Mouse (Mus musculus): Measurements from ENCODE around the gene C2cd3. TPM values are rescaled to one million over a fixed set of nuclear protein-coding genes. Genes with fewer than 3 reads are reported as not detected.
A peak's percentile ranks its signal among the peaks of the same experiment; 100 is the strongest.

The C2cd3 gene
- polyA plus RNA-seq (2016; fragmentation: Nextera tagmentation; extraction: Ambion mirVana) = 37.5 and 38.8 TPM in 2 replicates

DNA sequence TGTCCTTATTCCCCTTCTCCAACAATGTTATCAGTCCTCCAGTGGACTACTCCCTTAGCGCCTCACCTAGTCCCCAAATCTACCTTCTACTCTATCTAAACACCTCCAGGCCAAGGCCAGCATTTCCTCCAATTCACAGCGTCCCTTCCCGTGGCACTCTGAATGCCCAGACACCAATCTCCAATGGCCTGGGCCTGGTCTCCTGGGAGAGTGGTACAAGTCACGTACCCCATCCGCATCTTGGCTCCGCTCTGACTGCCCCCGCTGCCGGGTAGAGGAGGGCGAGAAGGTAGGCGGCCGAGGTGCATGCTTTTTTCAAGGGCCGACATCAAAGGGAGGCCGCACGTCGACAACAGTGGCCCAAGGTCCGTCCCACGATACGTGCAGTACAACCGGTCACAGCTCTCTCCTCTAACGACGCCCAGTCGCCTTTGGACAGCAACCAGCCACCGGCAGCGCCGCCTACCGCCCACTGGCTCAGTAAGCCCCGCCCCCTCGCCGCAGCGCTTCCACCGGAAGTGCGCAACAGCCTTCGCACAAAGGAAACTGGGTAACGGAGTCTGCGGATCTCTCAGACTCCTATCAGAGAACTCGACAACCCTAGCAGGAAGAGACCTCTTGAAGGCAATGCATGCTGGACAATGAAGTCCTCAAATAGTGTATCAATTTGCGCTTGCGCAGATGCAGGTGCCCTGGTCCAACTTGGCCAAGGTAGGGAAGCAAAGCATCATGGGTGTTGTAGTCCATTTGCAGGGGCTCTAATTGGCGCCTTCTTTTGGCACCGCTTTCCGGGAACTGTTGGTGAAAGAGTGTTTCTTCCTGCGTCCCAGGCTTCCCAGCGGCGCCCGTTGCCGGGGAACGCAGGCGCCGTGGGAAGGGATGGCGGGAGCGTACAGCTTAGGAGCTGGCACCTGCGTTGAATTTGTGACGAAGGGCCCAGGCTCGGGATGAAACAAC is at the start of gene C2cd3, which contains the start of gene Ppme1:
Gene C2cd3 (plus strand): TSS at position 739 of the 957 bp plus-strand sequence.
Gene Ppme1 (minus strand): TSS at position 813 of the 957 bp plus-strand sequence.
- Histone ChIP-seq H3K9me3 (no peaks in the 10 kb centered on the region), H3K36me3 (replicated peaks) (peaks cover 31% of the 10 kb centered on the region), H3K27me3 (replicated peaks; ENCODE audit: low read depth, poor library complexity, severe bottlenecking) (no peaks in the 10 kb centered on the region), H3K27ac (replicated peaks) (peak within 1 kb of the TSS; percentile 91), H3K4me1 (peaks cover 26% of the 10 kb centered on the region), H3K4me3 (peak within 1 kb of the TSS; percentile 93)
- DNase-seq (ENCODE audit: low spot score) = peak; percentile 99
- WGBS = under 1% methylated on average over 54 of the region's 54 CpGs

DNA sequence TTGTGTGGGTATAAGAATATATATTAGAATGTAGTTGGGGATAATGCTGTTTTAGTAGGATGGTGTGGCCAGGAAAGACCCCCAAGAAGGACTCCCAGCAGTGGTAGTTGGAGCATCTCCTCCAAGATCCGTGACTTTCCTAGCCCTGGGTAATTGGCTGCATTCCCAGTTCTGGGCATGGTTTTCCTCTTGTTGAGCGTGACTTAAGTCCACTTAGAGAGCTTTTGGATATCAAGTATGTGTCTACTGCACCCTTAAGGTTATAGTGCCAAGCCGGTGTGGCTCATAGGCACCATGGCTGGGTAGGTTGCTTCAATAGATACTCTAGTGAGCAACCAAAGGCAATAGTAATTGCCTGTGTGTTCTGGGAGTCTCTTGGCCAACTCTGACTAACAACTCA is 48.3 kb upstream of the C2cd3 start:
- DNase-seq (ENCODE audit: low spot score) = no peak
- Histone ChIP-seq H3K9me3 (no peaks in the 10 kb centered on the region), H3K27ac (replicated peaks) (no peak overlapping the region), H3K4me1 (peaks cover 8% of the 10 kb centered on the region), H3K4me3 (no peak overlapping the region), H3K27me3 (replicated peaks; ENCODE audit: low read depth, poor library complexity, severe bottlenecking) (no peaks in the 10 kb centered on the region), H3K36me3 (replicated peaks) (peaks cover 42% of the 10 kb centered on the region)
- WGBS = 93% methylated on average over 3 of the region's 3 CpGs

- Histone ChIP-seq H3K9me3 (no peaks in the 10 kb centered on the region), H3K36me3 (replicated peaks) (peaks cover 58% of the 10 kb centered on the region), H3K27me3 (replicated peaks; ENCODE audit: low read depth, poor library complexity, severe bottlenecking) (no peaks in the 10 kb centered on the region), H3K27ac (replicated peaks) (no peak overlapping the region), H3K4me1 (no peaks in the 10 kb centered on the region), H3K4me3 (no peak overlapping the region)
- peak; percentile 39 for DNase-seq (ENCODE audit: low spot score)
- 82% methylated on average over 6 of the region's 6 CpGs for WGBS
Observed at GRCm38 (mm10) chr7:100325482-100325881, 46.6 kb upstream of the C2cd3 start.

GRCm38 (mm10) chr7:100327514-100327913 is 44.5 kb upstream of the C2cd3 start:
- H3K4me3 ChIP-seq = no peak overlapping the region
- H3K27me3 ChIP-seq (replicated peaks; ENCODE audit: low read depth, poor library complexity, severe bottlenecking) = no peaks in the 10 kb centered on the region
- no peak overlapping the region for H3K27ac ChIP-seq (replicated peaks)
- peaks cover 79% of the 10 kb centered on the region for H3K36me3 ChIP-seq (replicated peaks)
- 90% methylated on average over 7 of the region's 7 CpGs for WGBS
- H3K4me1 ChIP-seq = no peaks in the 10 kb centered on the region
- no peaks in the 10 kb centered on the region for H3K9me3 ChIP-seq
- DNase-seq (ENCODE audit: low spot score) = no peak

DNA sequence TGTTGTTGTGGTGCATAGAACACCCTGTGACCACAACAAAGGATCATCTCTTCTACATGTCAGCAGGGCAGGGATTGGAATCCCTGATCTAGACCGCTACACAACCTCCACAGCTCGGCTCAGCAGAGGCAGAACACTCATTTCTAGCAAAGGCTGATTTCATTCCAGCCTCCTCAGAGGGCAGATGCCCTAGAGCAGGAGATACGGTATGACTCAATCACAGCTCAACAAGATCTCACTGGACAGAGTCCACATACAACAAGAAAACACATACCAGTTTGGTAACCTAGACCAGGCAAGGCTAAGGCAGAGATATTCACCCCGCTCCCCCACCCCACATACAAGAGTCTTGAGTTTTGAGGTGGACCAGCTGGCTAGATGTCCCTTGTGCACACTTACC is 43.4 kb upstream of the C2cd3 start:
- DNase-seq (ENCODE audit: low spot score) = no peak
- 94% methylated on average over 4 of the region's 4 CpGs for WGBS
- peaks cover 90% of the 10 kb centered on the region for H3K36me3 ChIP-seq (replicated peaks)
- no peak overlapping the region for H3K4me3 ChIP-seq
- no peak overlapping the region for H3K27ac ChIP-seq (replicated peaks)
- H3K27me3 ChIP-seq (replicated peaks; ENCODE audit: low read depth, poor library complexity, severe bottlenecking) = no peaks in the 10 kb centered on the region
- no peaks in the 10 kb centered on the region for H3K4me1 ChIP-seq
- H3K9me3 ChIP-seq = no peaks in the 10 kb centered on the region

DNA sequence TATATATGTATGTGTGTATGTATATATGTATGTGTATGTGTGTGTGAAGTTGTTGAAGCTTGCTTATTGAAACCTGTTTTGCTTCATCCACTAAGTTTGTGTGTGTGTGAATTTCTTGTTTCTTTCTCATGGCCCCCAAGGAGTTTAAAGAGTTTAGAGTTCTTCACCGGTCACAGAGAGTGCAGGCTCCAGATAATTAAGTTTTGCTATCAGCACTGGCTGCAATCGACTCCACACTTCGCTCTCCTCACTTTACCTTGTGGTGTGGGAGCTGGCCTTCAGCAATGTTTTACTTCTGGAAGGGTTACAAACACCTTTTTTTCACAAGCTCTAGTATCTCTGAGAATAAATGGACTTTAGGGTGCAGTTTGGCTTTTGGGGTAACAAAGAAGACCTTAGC is 40.8 kb upstream of the C2cd3 start:
- WGBS = 92% methylated on average over 3 of the region's 3 CpGs
- DNase-seq (ENCODE audit: low spot score) = no peak
- no peak overlapping the region for H3K4me3 ChIP-seq
- peaks cover 98% of the 10 kb centered on the region for H3K36me3 ChIP-seq (replicated peaks)
- H3K27ac ChIP-seq (replicated peaks) = no peak overlapping the region
- H3K4me1 ChIP-seq = no peaks in the 10 kb centered on the region
- no peaks in the 10 kb centered on the region for H3K27me3 ChIP-seq (replicated peaks; ENCODE audit: low read depth, poor library complexity, severe bottlenecking)
- H3K9me3 ChIP-seq = no peaks in the 10 kb centered on the region

DNA sequence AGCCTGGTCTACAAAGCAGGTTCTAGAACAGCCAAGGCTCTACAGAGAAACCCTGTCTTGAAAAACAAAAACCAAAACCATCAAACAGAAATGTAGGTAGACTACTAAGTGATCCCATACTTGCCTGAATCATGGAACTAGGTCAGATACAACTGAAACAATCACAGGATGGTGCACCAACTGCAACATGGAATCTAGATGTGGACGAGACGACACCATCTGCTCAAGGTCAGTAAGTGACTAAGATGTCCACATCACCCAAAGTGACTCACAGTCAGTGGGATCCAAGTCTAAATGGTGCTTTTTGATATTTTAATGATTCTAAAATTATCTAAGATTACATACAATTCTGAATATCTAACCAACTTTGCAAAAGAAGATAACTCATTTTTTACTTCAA is 36.1 kb upstream of the C2cd3 start:
- no peak for DNase-seq (ENCODE audit: low spot score)
- no peak overlapping the region for H3K27ac ChIP-seq (replicated peaks)
- no peaks in the 10 kb centered on the region for H3K27me3 ChIP-seq (replicated peaks; ENCODE audit: low read depth, poor library complexity, severe bottlenecking)
- peaks cover 95% of the 10 kb centered on the region for H3K36me3 ChIP-seq (replicated peaks)
- no peaks in the 10 kb centered on the region for H3K4me1 ChIP-seq
- no peak overlapping the region for H3K4me3 ChIP-seq
- no peaks in the 10 kb centered on the region for H3K9me3 ChIP-seq
- WGBS = 96% methylated on average over 2 of the region's 2 CpGs

GRCm38 (mm10) chr7:100354984-100355383 is 17.0 kb upstream of the C2cd3 start:
- Histone ChIP-seq H3K27me3 (replicated peaks; ENCODE audit: low read depth, poor library complexity, severe bottlenecking) (no peaks in the 10 kb centered on the region), H3K4me3 (no peak overlapping the region), H3K9me3 (no peaks in the 10 kb centered on the region), H3K4me1 (no peaks in the 10 kb centered on the region), H3K27ac (replicated peaks) (no peak overlapping the region), H3K36me3 (replicated peaks) (peaks cover 46% of the 10 kb centered on the region)
- 89% methylated on average over 4 of the region's 4 CpGs for WGBS
- no peak for DNase-seq (ENCODE audit: low spot score)

- H3K27ac ChIP-seq (replicated peaks) = no peak overlapping the region
- WGBS = 82% methylated on average over 5 of the region's 5 CpGs
- H3K4me3 ChIP-seq = no peak overlapping the region
- no peaks in the 10 kb centered on the region for H3K27me3 ChIP-seq (replicated peaks; ENCODE audit: low read depth, poor library complexity, severe bottlenecking)
- H3K4me1 ChIP-seq = no peaks in the 10 kb centered on the region
- peaks cover 45% of the 10 kb centered on the region for H3K36me3 ChIP-seq (replicated peaks)
- DNase-seq (ENCODE audit: low spot score) = no peak
- H3K9me3 ChIP-seq = no peaks in the 10 kb centered on the region
Observed at GRCm38 (mm10) chr7:100356324-100356723, 15.7 kb upstream of the C2cd3 start.

DNA sequence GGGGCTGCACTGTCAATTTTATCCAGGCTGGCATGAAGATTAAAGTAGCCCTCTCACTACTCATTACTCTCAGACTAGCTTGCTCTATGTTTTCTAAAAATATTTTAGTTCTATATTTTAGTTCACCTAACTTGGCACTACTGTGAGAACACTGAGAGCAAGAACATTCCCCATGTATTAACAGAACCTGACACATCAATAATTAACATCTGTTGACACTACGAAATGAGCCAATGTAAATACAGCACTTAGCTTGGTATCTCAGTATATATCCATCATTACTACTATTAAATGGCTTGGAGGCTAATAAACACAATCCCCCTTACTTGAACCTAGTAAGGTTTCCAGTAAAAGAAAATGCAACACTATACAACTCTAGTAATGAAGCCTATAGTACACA is 15.3 kb upstream of the C2cd3 start:
- Histone ChIP-seq H3K4me3 (no peak overlapping the region), H3K27me3 (replicated peaks; ENCODE audit: low read depth, poor library complexity, severe bottlenecking) (no peaks in the 10 kb centered on the region), H3K9me3 (no peaks in the 10 kb centered on the region), H3K4me1 (no peaks in the 10 kb centered on the region), H3K27ac (replicated peaks) (no peak overlapping the region), H3K36me3 (replicated peaks) (peaks cover 40% of the 10 kb centered on the region)
- DNase-seq (ENCODE audit: low spot score) = no peak
- WGBS = 94% methylated on average over 1 of the region's 1 CpGs

GRCm38 (mm10) chr7:100357856-100358255 is 14.2 kb upstream of the C2cd3 start:
- H3K4me3 ChIP-seq = no peak overlapping the region
- H3K4me1 ChIP-seq = no peaks in the 10 kb centered on the region

DNA sequence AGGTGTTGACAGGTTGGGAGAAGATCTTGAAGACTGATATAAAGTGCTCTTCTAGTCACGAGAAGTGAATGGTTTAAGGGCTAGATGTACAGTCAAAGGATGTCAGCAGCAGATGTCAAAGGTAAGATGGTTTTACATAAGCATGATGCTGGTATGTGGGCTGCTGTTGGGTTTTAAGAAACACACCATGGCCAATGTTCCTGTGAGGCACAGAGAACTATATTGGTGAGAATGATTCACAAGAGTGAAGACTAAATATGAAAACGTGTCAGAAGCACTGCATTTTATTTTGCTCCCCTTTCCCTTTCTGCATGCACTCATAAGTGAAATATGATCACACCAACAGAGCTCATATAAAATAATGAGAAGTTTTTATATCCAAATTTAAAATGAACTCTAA is 8.9 kb upstream of the C2cd3 start:
- H3K4me3 ChIP-seq = no peak overlapping the region
- peaks cover 20% of the 10 kb centered on the region for H3K36me3 ChIP-seq (replicated peaks)
- H3K9me3 ChIP-seq = no peaks in the 10 kb centered on the region
- DNase-seq (ENCODE audit: low spot score) = no peak
- no peak overlapping the region for H3K27ac ChIP-seq (replicated peaks)
- peaks cover 13% of the 10 kb centered on the region for H3K4me1 ChIP-seq
- 91% methylated on average over 2 of the region's 2 CpGs for WGBS
- H3K27me3 ChIP-seq (replicated peaks; ENCODE audit: low read depth, poor library complexity, severe bottlenecking) = no peaks in the 10 kb centered on the region

More at GRCm38 (mm10) chr7:100357856-100358255, 14.2 kb upstream of the C2cd3 start:
- no peaks in the 10 kb centered on the region for H3K9me3 ChIP-seq
- no peak overlapping the region for H3K27ac ChIP-seq (replicated peaks)
- H3K36me3 ChIP-seq (replicated peaks) = peaks cover 31% of the 10 kb centered on the region
- no peaks in the 10 kb centered on the region for H3K27me3 ChIP-seq (replicated peaks; ENCODE audit: low read depth, poor library complexity, severe bottlenecking)
- no peak for DNase-seq (ENCODE audit: low spot score)

DNA sequence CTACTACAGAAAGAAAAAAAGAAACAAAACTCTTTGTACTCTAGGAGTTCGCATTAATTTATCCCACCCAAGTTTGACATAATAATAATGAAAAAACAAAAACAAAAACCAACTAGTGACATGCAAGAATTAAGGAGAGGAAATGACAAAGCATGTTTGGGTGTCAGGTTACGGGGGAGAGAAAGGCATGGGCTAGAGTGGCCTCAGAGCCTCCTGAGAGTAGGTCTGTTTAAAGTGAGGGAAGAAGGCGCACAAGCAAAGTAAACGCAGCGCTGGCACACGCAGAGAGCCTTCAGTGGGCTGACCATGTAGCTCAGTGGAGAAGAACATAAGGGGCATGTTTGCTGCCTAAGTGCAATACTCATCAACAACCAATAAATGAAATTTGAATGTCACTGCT is 7.1 kb upstream of the C2cd3 start:
- no peaks in the 10 kb centered on the region for H3K27me3 ChIP-seq (replicated peaks; ENCODE audit: low read depth, poor library complexity, severe bottlenecking)
- H3K36me3 ChIP-seq (replicated peaks) = peaks cover 24% of the 10 kb centered on the region
- H3K4me1 ChIP-seq = peaks cover 19% of the 10 kb centered on the region
- no peak overlapping the region for H3K27ac ChIP-seq (replicated peaks)
- H3K4me3 ChIP-seq = no peak overlapping the region
- WGBS = 49% methylated on average over 6 of the region's 6 CpGs
- DNase-seq (ENCODE audit: low spot score) = peak; percentile 12
- H3K9me3 ChIP-seq = no peaks in the 10 kb centered on the region

Data from embryonic facial prominence, embryonic 10.5 days (tissue).